Mouse (Mus musculus) spleen, adult 2 months (tissue): ENCODE measurements around the gene Frrs1l.

Source experiments
- CTCF ChIP-seq: fragments of 200-500 bp; IDR thresholded peaks from 2 replicates; pipeline ENCODE4 v1.5.1; 2011; ENCODE audit warnings: mild to moderate bottlenecking, inconsistent platforms; ENCODE audit not compliant: insufficient read depth, insufficient read length, insufficient replicate concordance; ENCODE audit errors: extremely low read depth
- POLR2A ChIP-seq: fragments of 200-500 bp; IDR thresholded peaks from 2 replicates; pipeline ENCODE4 v1.6.1; 2011; ENCODE audit warnings: low read depth, low read length, inconsistent platforms

DNA sequence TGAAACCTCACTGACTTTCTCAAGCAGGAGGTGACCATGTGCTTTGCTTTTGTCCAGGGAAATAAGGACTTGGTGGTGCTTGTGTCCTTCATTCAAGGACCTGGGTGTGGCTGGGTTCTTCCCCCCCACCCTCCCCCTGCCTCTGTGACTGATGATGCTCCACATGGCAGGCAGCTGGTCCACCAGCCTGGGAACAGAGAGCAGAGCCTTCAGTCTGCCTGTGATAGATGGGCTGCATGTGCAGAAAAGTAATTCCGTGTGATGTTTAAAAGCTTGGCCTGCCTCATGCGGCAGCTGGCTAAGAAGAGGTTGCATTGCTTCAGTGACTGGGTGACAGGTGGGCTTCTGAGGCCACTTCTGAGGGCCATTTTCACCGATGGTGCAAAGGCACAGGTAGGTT is 12.6 kb upstream of the Frrs1l start:
- TF ChIP-seq POLR2A (no peak), CTCF (no peak)
